27 mouse cellular contexts compared by ENCODE assay signal in the genomic region with DNA sequence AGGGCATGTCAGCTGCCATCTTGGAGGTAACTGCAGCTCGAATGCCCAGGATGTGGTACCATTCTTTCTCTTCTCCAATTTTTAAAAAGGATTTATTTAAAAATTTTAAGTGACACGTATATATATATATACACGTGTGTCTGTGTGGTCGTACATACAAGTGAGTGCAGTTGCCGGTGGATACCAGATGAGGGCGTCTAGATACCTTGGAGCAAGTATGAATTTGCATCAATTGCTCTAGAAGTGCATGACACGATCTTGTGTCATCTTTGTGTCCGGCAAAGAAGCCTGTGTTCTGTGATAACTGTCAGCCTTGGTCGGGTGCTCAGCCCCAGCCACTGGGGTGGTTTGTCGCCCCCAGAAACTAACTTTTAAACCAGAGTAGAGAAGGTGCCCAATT. TPM values are rescaled to one million over a fixed set of nuclear protein-coding genes. Genes with fewer than 3 reads are reported as not detected.
DNase-seq lines count a peak whose midpoint lies in the region; ATAC-seq and TF ChIP-seq lines count a peak whose summit lies in the region.
"Had no signal": no experiment of that assay in that cellular context is flagged by ENCODE, and none has a peak within 500 bp of the region (broad histone marks: within the 10 kb centered on the region; RNA-seq: fewer than 3 reads in every experiment).

No protein-coding gene starts in this region.

- H3K27ac ChIP-seq in lung, embryonic 14.5 days (ENCODE audit: low read depth) = no peak overlapping the region
- no peak overlapping the region for H3K27ac ChIP-seq in lung, postnatal 0 days (ENCODE audit: low read length)
- peak overlapping the region; percentile 69; the same call in 1 of the 2 replicates for H3K27ac ChIP-seq in ES-E14 (ENCODE audit: insufficient read depth, low read depth, low read length, poor library complexity, severe bottlenecking)
- 0 out of 2 replicates have a peak overlapping the region, but pooled peaks have one; percentile 25 for H3K27ac ChIP-seq in embryonic facial prominence, embryonic 10.5 days (replicated peaks)
- H3K27ac ChIP-seq: forebrain, embryonic 10.5 days; heart, embryonic 13.5 days; limb, embryonic 13.5 days; liver, embryonic 13.5 days; lung, embryonic 15.5 days; midbrain, embryonic 12.5 days; neural tube, embryonic 12.5 days had no signal

- H3K4me1 ChIP-seq in lung, embryonic 14.5 days (ENCODE audit: insufficient read depth) = no peaks in the 10 kb centered on the region
- no peaks in the 10 kb centered on the region for H3K4me1 ChIP-seq in lung, postnatal 0 days (ENCODE audit: insufficient read depth, low read depth, low read length)
- peaks cover 12 to 32% of the 10 kb centered on the region in 2 experiments for H3K4me1 ChIP-seq in ES-E14 (ENCODE audit: control insufficient read depth in 2 of 2, insufficient read depth in 2 of 2, low read length in 2 of 2, poor library complexity in 1 of 2)
- peaks cover 13% of the 10 kb centered on the region for H3K4me1 ChIP-seq in embryonic facial prominence, embryonic 10.5 days
- H3K4me1 ChIP-seq: heart, embryonic 13.5 days; liver, embryonic 13.5 days; midbrain, embryonic 12.5 days had no signal

- WGBS in lung, embryonic 14.5 days = 77% methylated on average over 10 of the region's 10 CpGs
- 83% methylated on average over 10 of the region's 10 CpGs for WGBS in lung, postnatal 0 days
- 85% methylated on average over 10 of the region's 10 CpGs for WGBS in embryonic facial prominence, embryonic 10.5 days

- H3K9ac ChIP-seq in lung, embryonic 14.5 days = no peak overlapping the region
- H3K9ac ChIP-seq in lung, postnatal 0 days (replicated peaks; ENCODE audit: low read depth) = no peak overlapping the region
- H3K9ac ChIP-seq in ES-E14 (ENCODE audit: insufficient read depth, low read depth, low read length, poor library complexity, severe bottlenecking) = peak overlapping the region; percentile 41; the same call in 1 of the 2 replicates
- H3K9ac ChIP-seq: forebrain, postnatal 0 days; heart, embryonic 13.5 days; liver, embryonic 13.5 days; lung, embryonic 15.5 days; midbrain, embryonic 12.5 days; neural tube, embryonic 12.5 days had no signal

- TF ChIP-seq CTCF in lung, embryonic 14.5 days (IDR thresholded peaks at IDR 0.05; ENCODE audit: low read depth) = no peak
- TF ChIP-seq CTCF in lung, postnatal 0 days (IDR thresholded peaks at IDR 0.05) = no peak

- TF ChIP-seq EP300 in lung, postnatal 0 days (IDR thresholded peaks at IDR 0.05) = no peak

- DNase-seq in embryo, embryonic 11 days = peak; percentile 27
- DNase-seq in embryo, embryonic 9.5 days (ENCODE audit: extremely low spot score) = no peak
- DNase-seq in lung, embryonic 14.5 days = peak; percentile 19
- DNase-seq in lung, postnatal 0 days (ENCODE audit: low spot score) = no peak
- DNase-seq in ES-E14 (ENCODE audit: low read depth, low spot score) = no peak
- no peak for DNase-seq in embryonic facial prominence, embryonic 10.5 days (ENCODE audit: low spot score)
- DNase-seq in cerebellum, adult 11 months = no peak
- no peak for DNase-seq in spleen, postnatal 4 days (ENCODE audit: low spot score in 2 of 2)
- DNase-seq: adrenal gland, postnatal 14 days; cerebellum, adult 11-12 months; cerebellum, postnatal 10 days; forebrain, postnatal 0 days; gastrocnemius, postnatal 14 days; heart, adult 11 months; heart, postnatal 14 days; kidney, adult 8-10 months; liver, embryonic 13.5 days; right cerebral cortex, postnatal 25 days; spleen, adult 18-20 months; thymus, postnatal 25 days had no signal

- H3K4me3 ChIP-seq in lung, embryonic 14.5 days (ENCODE audit: low read depth, low read length) = no peak overlapping the region
- no peak overlapping the region for H3K4me3 ChIP-seq in lung, postnatal 0 days (ENCODE audit: low read depth, low read length)
- H3K4me3 ChIP-seq in ES-E14 (ENCODE audit: insufficient read depth in 1 of 2, low read depth in 1 of 2, low read length in 2 of 2, poor library complexity in 1 of 2, severe bottlenecking in 1 of 2) = peak overlapping the region in 1 of 2 experiments; percentile 18; a peak in 1 of 4 replicates
- H3K4me3 ChIP-seq in embryonic facial prominence, embryonic 10.5 days = no peak overlapping the region
- H3K4me3 ChIP-seq: forebrain, embryonic 10.5 days; heart, embryonic 13.5 days; limb, embryonic 13.5 days; liver, embryonic 13.5 days; lung, embryonic 15.5 days; midbrain, embryonic 12.5 days; neural tube, embryonic 12.5 days had no signal

- no peaks in the 10 kb centered on the region for H3K27me3 ChIP-seq in lung, embryonic 14.5 days (ENCODE audit: insufficient read depth, low read length)
- no peaks in the 10 kb centered on the region for H3K27me3 ChIP-seq in lung, postnatal 0 days (replicated peaks; ENCODE audit: insufficient read depth, low read length)
- no peaks in the 10 kb centered on the region for H3K27me3 ChIP-seq in embryonic facial prominence, embryonic 10.5 days (replicated peaks; ENCODE audit: low read depth, poor library complexity, severe bottlenecking)
- H3K27me3 ChIP-seq: heart, embryonic 13.5 days; limb, embryonic 13.5 days; liver, embryonic 13.5 days; lung, embryonic 15.5 days; midbrain, embryonic 12.5 days; neural tube, embryonic 12.5 days had no signal

- no peaks in the 10 kb centered on the region for H3K36me3 ChIP-seq in lung, embryonic 14.5 days (ENCODE audit: insufficient read depth)
- no peaks in the 10 kb centered on the region for H3K36me3 ChIP-seq in lung, postnatal 0 days (ENCODE audit: insufficient read depth, low read length)
- peaks cover 28% of the 10 kb centered on the region for H3K36me3 ChIP-seq in ES-E14 (ENCODE audit: control insufficient read depth, insufficient read depth, low read length, poor library complexity, severe bottlenecking)
- no peaks in the 10 kb centered on the region for H3K36me3 ChIP-seq in embryonic facial prominence, embryonic 10.5 days (replicated peaks)
- H3K36me3 ChIP-seq: heart, embryonic 13.5 days; limb, embryonic 13.5 days; liver, embryonic 13.5 days; lung, embryonic 15.5 days; midbrain, embryonic 12.5 days; neural tube, embryonic 12.5 days had no signal

- ATAC-seq in lung, embryonic 14.5 days (ENCODE audit: insufficient read depth) = no peak
- no peak for ATAC-seq in lung, postnatal 0 days
- ATAC-seq: forebrain, postnatal 0 days had no signal

- H3K9me3 ChIP-seq in lung, embryonic 14.5 days (ENCODE audit: low read depth, low read length) = no peaks in the 10 kb centered on the region
- H3K9me3 ChIP-seq in lung, postnatal 0 days (ENCODE audit: low read length) = no peaks in the 10 kb centered on the region
- H3K9me3 ChIP-seq in ES-E14 (ENCODE audit: control insufficient read depth, insufficient read depth, low read depth, low read length) = no peaks in the 10 kb centered on the region
- H3K9me3 ChIP-seq in embryonic facial prominence, embryonic 10.5 days = no peaks in the 10 kb centered on the region
- H3K9me3 ChIP-seq: forebrain, embryonic 10.5 days; heart, embryonic 13.5 days; limb, embryonic 13.5 days; lung, embryonic 15.5 days; midbrain, embryonic 12.5 days; neural tube, embryonic 12.5 days had no signal

- in situ Hi-C loops in ES-E14 (cut with MboI; ENCODE audit: low sequenced_read_pairs in 2 of 2, unreplicated experiment in 2 of 2) = no loop called here

- H3K4me2 ChIP-seq in lung, embryonic 14.5 days = no peak overlapping the region; the same call in 1 of the 2 replicates
- no peak overlapping the region for H3K4me2 ChIP-seq in lung, postnatal 0 days (replicated peaks; ENCODE audit: low read depth, low read length)
- H3K4me2 ChIP-seq: heart, embryonic 13.5 days; liver, embryonic 13.5 days; midbrain, embryonic 12.5 days had no signal

TF ChIP-seq in ES-E14, 5 proteins besides CTCF, POLR2A, EP300 and RAD21:
- no peak for TF ChIP-seq CHD2 (IDR thresholded peaks at IDR 0.05; ENCODE audit: low read depth, low read length)
- no peak for TF ChIP-seq ZC3H11A (IDR thresholded peaks at IDR 0.05; ENCODE audit: borderline replicate concordance, low read depth, low read length)
- TF ChIP-seq ZNF384 (IDR thresholded peaks at IDR 0.05; ENCODE audit: low read depth, low read length) = no peak
- TF ChIP-seq MAFK (IDR thresholded peaks at IDR 0.05; ENCODE audit: insufficient read depth, low read depth, low read length) = no peak
- TF ChIP-seq HCFC1 (IDR thresholded peaks at IDR 0.05; ENCODE audit: borderline replicate concordance, insufficient read depth, low read length) = no peak

RNA-seq across cellular contexts. Expression of gene Slc15a4, which starts 58.4 kb away (rescaled TPM):
- 22.3 and 23.0 TPM in 2 replicates for polyA plus RNA-seq in lung, embryonic 14.5 days (2014; fragmentation: Nextera tagmentation; extraction: Ambion mirVana)
- 19.4 and 22.1 TPM in 2 replicates for polyA plus RNA-seq in lung, postnatal 0 days (2015; fragmentation: Nextera tagmentation; extraction: Ambion mirVana)
- 50.6 and 86.6 TPM in 2 replicates for total RNA-seq in ES-E14 (2012; rRNA removed)
- polyA plus RNA-seq in embryonic facial prominence, embryonic 10.5 days (2016; fragmentation: Nextera tagmentation; extraction: Ambion mirVana) = 25.1 and 27.5 TPM in 2 replicates

RNA-seq across cellular contexts. Expression of gene Glt1d1, which starts 59.0 kb away (rescaled TPM):
- polyA plus RNA-seq in lung, embryonic 14.5 days (2014; fragmentation: Nextera tagmentation; extraction: Ambion mirVana) = 0.18 and 0.64 TPM in 2 replicates
- polyA plus RNA-seq in lung, postnatal 0 days (2015; fragmentation: Nextera tagmentation; extraction: Ambion mirVana) = 0.08 and 0.19 TPM in 2 replicates
- total RNA-seq in ES-E14 (2012; rRNA removed) = 12.3 and 18.8 TPM in 2 replicates
- 1.3 and 1.8 TPM in 2 replicates for polyA plus RNA-seq in embryonic facial prominence, embryonic 10.5 days (2016; fragmentation: Nextera tagmentation; extraction: Ambion mirVana)
- total RNA-seq: gastrocnemius, postnatal 14 days; heart, postnatal 14 days; MEL had no signal
- polyA plus RNA-seq: heart, embryonic 13.5 days had no signal

Comparison
In these comparisons a context has a peak if more than half of its experiments do, and no peak if none do; other contexts are left out.
1. DNase-seq: peak in embryo, embryonic 11 days (single experiment) and lung, embryonic 14.5 days (single experiment); none in embryo, embryonic 9.5 days (single experiment), lung, postnatal 0 days (single experiment), ES-E14 (single experiment), embryonic facial prominence, embryonic 10.5 days (single experiment), cerebellum, adult 11 months (single experiment) and spleen, postnatal 4 days (0 of 2).
2. H3K27ac ChIP-seq: peak in ES-E14 (single experiment) and embryonic facial prominence, embryonic 10.5 days (single experiment); none in lung, embryonic 14.5 days (single experiment) and lung, postnatal 0 days (single experiment).